Mouse (Mus musculus): ENCODE measurements at regions not wholly inside any gene's neighbourhood (a gene's known extent, or its start where the extent isn't known, plus 50 kb on each side); places are given as distances from the start of the nearest gene placed in this dataset.

GRCm38 (mm10) chr3:150493433-150494045, 944.1 kb upstream of the Adgrl4 start:
- Histone ChIP-seq H3K9me3 (ENCODE audit: control insufficient read depth) (no peaks in the 10 kb centered on the region), H3K27ac (ENCODE audit: low read depth, low read length) (no peak overlapping the region), H3K9ac (ENCODE audit: low read depth, low read length) (no peak overlapping the region), H3K4me2 (replicated peaks; ENCODE audit: low read depth) (no peak overlapping the region), H3K27me3 (replicated peaks; ENCODE audit: control insufficient read depth, insufficient read depth, low read length) (no peaks in the 10 kb centered on the region), H3K36me3 (ENCODE audit: control insufficient read depth, insufficient read depth) (no peaks in the 10 kb centered on the region), H3K4me3 (ENCODE audit: low read depth, low read length) (no peak overlapping the region), H3K4me1 (replicated peaks; ENCODE audit: control insufficient read depth, insufficient read depth, low read length) (no peaks in the 10 kb centered on the region)
- no peak for TF ChIP-seq CTCF (IDR thresholded peaks at IDR 0.05; ENCODE audit: low read depth)
- ATAC-seq: no peak
- 67% methylated on average over 2 of the region's 2 CpGs for WGBS

DNA sequence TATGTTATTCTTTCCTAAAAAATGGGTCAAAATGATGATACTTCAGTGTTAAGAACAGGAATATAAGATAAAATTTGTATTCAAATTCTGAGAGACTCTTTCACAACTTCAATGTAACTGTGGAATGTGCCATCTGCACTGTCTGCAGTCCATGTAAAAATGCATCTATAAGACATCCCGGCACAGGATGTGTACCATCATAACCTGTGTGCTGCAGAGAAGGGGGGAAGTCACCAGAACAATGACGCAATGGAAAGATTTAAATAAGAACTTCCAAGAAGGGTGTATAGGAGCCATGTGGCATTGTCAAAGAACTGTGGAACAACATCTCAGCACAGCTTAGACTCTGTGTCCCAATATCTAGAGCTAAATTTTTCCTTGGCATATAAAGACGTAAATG, 906.7 kb upstream of the Adgrl4 start:
- 86% methylated on average over 3 of the region's 3 CpGs for WGBS
- Histone ChIP-seq H3K27me3 (replicated peaks; ENCODE audit: control insufficient read depth, insufficient read depth, low read length) (no peaks in the 10 kb centered on the region), H3K9me3 (ENCODE audit: control insufficient read depth) (no peaks in the 10 kb centered on the region), H3K4me1 (replicated peaks; ENCODE audit: control insufficient read depth, insufficient read depth, low read length) (no peaks in the 10 kb centered on the region), H3K4me3 (ENCODE audit: low read depth, low read length) (no peak overlapping the region), H3K9ac (ENCODE audit: low read depth, low read length) (no peak overlapping the region), H3K36me3 (ENCODE audit: control insufficient read depth, insufficient read depth) (no peaks in the 10 kb centered on the region), H3K4me2 (replicated peaks; ENCODE audit: low read depth) (no peak overlapping the region), H3K27ac (ENCODE audit: low read depth, low read length) (no peak overlapping the region)
- no peak for ATAC-seq
- TF ChIP-seq CTCF (IDR thresholded peaks at IDR 0.05; ENCODE audit: low read depth): no peak

GRCm38 (mm10) chr3:150543118-150543517, 894.6 kb upstream of the Adgrl4 start:
- no peak for TF ChIP-seq CTCF (IDR thresholded peaks at IDR 0.05; ENCODE audit: low read depth)
- Histone ChIP-seq H3K27me3 (replicated peaks; ENCODE audit: control insufficient read depth, insufficient read depth, low read length) (no peaks in the 10 kb centered on the region), H3K9me3 (ENCODE audit: control insufficient read depth) (no peaks in the 10 kb centered on the region), H3K4me3 (ENCODE audit: low read depth, low read length) (no peak overlapping the region), H3K4me1 (replicated peaks; ENCODE audit: control insufficient read depth, insufficient read depth, low read length) (no peaks in the 10 kb centered on the region), H3K36me3 (ENCODE audit: control insufficient read depth, insufficient read depth) (no peaks in the 10 kb centered on the region), H3K4me2 (replicated peaks; ENCODE audit: low read depth) (no peak overlapping the region), H3K27ac (ENCODE audit: low read depth, low read length) (no peak overlapping the region), H3K9ac (ENCODE audit: low read depth, low read length) (no peak overlapping the region)
- 82% methylated on average over 5 of the region's 5 CpGs for WGBS
- ATAC-seq: no peak

DNA sequence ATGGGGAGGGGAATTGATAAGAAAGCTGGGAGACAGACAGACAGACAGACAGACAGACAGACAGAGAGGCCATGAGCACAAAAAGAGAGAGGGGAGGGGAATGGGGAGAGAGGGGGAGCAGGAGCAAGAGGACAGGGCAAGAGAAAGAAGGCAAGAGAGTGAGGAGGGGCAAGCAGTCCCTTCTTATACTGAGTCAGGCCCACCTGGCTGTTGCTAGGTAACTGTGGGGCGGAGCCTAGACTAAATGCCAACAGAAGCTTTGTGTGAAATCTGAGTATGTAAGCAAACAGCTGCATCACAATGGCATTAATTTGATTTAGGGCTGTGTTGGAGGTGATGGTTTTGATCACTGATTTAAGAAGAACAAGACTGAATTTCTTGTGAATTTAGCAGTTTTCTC, 849.2 kb upstream of the Adgrl4 start:
- H3K4me1 ChIP-seq (replicated peaks; ENCODE audit: control insufficient read depth, insufficient read depth, low read length): no peaks in the 10 kb centered on the region
- H3K4me2 ChIP-seq (replicated peaks; ENCODE audit: low read depth): no peak overlapping the region
- no peak overlapping the region for H3K4me3 ChIP-seq (ENCODE audit: low read depth, low read length)
- no peak for TF ChIP-seq CTCF (IDR thresholded peaks at IDR 0.05; ENCODE audit: low read depth)
- no peak for ATAC-seq
- no peak overlapping the region for H3K27ac ChIP-seq (ENCODE audit: low read depth, low read length)
- no peaks in the 10 kb centered on the region for H3K27me3 ChIP-seq (replicated peaks; ENCODE audit: control insufficient read depth, insufficient read depth, low read length)
- no peak overlapping the region for H3K9ac ChIP-seq (ENCODE audit: low read depth, low read length)
- WGBS: 54% methylated on average over 1 of the region's 1 CpGs
- no peaks in the 10 kb centered on the region for H3K36me3 ChIP-seq (ENCODE audit: control insufficient read depth, insufficient read depth)
- H3K9me3 ChIP-seq (ENCODE audit: control insufficient read depth): no peaks in the 10 kb centered on the region

GRCm38 (mm10) chr3:150590978-150591377, 846.7 kb upstream of the Adgrl4 start:
- no peaks in the 10 kb centered on the region for H3K4me1 ChIP-seq (replicated peaks; ENCODE audit: control insufficient read depth, insufficient read depth, low read length)
- no peaks in the 10 kb centered on the region for H3K9me3 ChIP-seq (ENCODE audit: control insufficient read depth)
- ATAC-seq: no peak
- no peak overlapping the region for H3K4me2 ChIP-seq (replicated peaks; ENCODE audit: low read depth)
- no peaks in the 10 kb centered on the region for H3K36me3 ChIP-seq (ENCODE audit: control insufficient read depth, insufficient read depth)
- no peak for TF ChIP-seq CTCF (IDR thresholded peaks at IDR 0.05; ENCODE audit: low read depth)
- H3K4me3 ChIP-seq (ENCODE audit: low read depth, low read length): no peak overlapping the region
- no peak overlapping the region for H3K9ac ChIP-seq (ENCODE audit: low read depth, low read length)
- 77% methylated on average over 2 of the region's 2 CpGs for WGBS
- no peaks in the 10 kb centered on the region for H3K27me3 ChIP-seq (replicated peaks; ENCODE audit: control insufficient read depth, insufficient read depth, low read length)
- no peak overlapping the region for H3K27ac ChIP-seq (ENCODE audit: low read depth, low read length)

GRCm38 (mm10) chr3:150603400-150604095, 834.1 kb upstream of the Adgrl4 start:
- no peak overlapping the region for H3K4me2 ChIP-seq (replicated peaks; ENCODE audit: low read depth)
- no peaks in the 10 kb centered on the region for H3K4me1 ChIP-seq (replicated peaks; ENCODE audit: control insufficient read depth, insufficient read depth, low read length)
- H3K27me3 ChIP-seq (replicated peaks; ENCODE audit: control insufficient read depth, insufficient read depth, low read length): no peaks in the 10 kb centered on the region
- H3K36me3 ChIP-seq (ENCODE audit: control insufficient read depth, insufficient read depth): no peaks in the 10 kb centered on the region
- WGBS: 68% methylated on average over 2 of the region's 2 CpGs
- no peak overlapping the region for H3K27ac ChIP-seq (ENCODE audit: low read depth, low read length)
- ATAC-seq: no peak
- TF ChIP-seq CTCF (IDR thresholded peaks at IDR 0.05; ENCODE audit: low read depth): no peak
- no peak overlapping the region for H3K4me3 ChIP-seq (ENCODE audit: low read depth, low read length)
- H3K9me3 ChIP-seq (ENCODE audit: control insufficient read depth): no peaks in the 10 kb centered on the region
- no peak overlapping the region for H3K9ac ChIP-seq (ENCODE audit: low read depth, low read length)

Measured in intestine, postnatal 0 days (tissue).